Mouse (Mus musculus) liver, postnatal 0 days (tissue): ENCODE data around the gene Alg2.

ENCODE experiments used
- CTCF ChIP-seq: sonication (generic); IDR thresholded peaks from 2 replicates; pipeline ENCODE4 v1.5.1; 2016; ENCODE audit warnings: antibody characterized with exemption, low read depth
- EP300 ChIP-seq: IDR thresholded peaks from 2 replicates; pipeline ENCODE4 v1.6.1; 2016; ENCODE audit warnings: antibody characterized with exemption, low read depth, mild to moderate bottlenecking

DNA sequence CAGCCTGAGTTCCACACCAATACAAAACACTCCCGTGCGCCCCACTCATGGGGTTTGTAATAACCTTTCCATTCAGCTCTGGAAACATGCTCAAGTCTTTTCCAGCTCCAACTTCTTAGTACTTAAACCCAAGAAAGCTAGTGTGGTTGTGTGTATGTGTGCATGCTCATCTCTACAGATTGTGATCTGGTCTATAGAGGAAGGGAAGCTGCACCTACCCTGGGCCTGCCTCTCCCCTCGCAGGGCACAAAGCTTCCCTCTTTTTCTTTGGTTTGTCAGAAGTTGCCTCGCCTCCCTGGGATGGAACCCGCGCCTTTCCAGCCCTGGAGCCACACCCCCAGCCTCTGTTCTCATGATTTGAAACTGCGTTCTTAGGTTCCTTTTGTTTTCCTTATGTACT, 53.9 kb downstream of the Alg2 start:
- TF ChIP-seq EP300 (no peak), CTCF (no peak)
